Mouse (Mus musculus): ENCODE measurements around the gene Plekhg2.
A peak's percentile ranks its signal among the peaks of the same experiment; 100 is the strongest.
"Not testable (repeated sequence)": the region's sequence is repeated elsewhere in the genome, so short reads cannot be mapped to it uniquely, and the experiment has no call there.

Gene Plekhg2

DNA sequence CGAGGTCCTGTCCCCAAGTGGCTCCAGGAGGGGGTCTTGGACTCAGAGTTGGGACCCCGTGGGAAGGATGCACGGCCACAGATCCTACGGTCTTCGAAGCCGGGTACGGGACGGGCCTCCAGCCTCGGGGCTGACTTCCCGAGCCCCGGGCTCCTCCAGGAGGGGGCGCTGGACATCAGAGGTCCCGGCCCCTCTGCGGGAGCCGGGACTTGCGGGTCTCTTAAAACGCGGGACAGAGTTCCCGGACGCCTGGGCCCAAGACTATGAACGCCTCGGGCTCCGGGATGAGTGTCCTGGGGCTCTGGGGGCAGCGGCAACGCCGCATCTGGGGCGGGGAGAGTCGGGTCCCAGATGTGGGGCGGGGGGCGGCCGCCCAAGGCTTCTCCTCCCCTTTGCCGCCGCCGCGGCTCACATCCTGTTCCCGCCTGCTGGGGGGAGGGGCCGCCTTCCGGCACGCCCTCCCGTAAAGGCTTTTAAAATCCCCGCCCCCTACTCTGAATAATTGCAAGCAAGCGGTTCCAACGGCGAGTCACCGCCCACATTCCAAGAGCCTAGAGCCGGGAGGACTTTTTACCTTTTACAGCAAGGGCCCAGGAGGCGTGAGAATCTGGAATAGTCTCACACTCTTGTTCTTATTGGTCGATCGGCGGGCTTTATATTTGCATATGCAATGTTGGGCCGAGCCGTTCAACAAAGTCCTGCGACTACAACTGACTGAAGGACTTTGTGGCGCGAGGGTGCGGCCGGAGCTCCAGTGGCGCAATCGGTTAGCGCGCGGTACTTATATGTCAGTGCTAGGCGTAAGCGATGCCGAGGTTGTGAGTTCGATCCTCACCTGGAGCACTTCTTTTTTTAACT is at the start of gene Plekhg2:
Gene Plekhg2, minus strand, starts transcription at position 349 of the 858 bp plus-strand sequence.
- peak; percentile 97 for DNase-seq (ENCODE audit: low spot score)

GRCm38 (mm10) chr7:28419416-28419815 is 47.0 kb upstream of the Plekhg2 start:
- no peak for DNase-seq (ENCODE audit: low spot score)

GRCm38 (mm10) chr7:28418096-28418670 is 45.8 kb upstream of the Plekhg2 start:
- DNase-seq (ENCODE audit: low spot score) = no peak

DNA sequence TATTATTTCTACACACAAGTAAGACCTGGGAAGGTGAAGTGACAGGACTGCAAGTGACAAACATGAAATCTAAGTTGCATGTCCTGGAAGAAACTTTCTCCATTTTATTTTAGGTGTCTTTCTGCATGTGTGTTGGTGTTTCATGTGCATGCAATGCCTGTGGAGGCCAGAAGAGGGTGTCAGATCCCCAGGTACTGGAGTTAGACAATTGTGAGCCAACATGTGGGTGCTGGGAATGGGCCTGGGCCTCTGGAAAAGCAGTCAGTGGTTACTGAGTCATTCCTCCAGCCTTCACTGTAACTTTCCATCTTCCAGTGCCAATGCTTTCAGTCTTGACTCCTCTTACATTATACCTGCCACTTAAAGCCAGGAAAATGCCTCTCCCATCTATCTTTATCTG is 45.0 kb upstream of the Plekhg2 start:
- no peak for DNase-seq (ENCODE audit: low spot score)

DNA sequence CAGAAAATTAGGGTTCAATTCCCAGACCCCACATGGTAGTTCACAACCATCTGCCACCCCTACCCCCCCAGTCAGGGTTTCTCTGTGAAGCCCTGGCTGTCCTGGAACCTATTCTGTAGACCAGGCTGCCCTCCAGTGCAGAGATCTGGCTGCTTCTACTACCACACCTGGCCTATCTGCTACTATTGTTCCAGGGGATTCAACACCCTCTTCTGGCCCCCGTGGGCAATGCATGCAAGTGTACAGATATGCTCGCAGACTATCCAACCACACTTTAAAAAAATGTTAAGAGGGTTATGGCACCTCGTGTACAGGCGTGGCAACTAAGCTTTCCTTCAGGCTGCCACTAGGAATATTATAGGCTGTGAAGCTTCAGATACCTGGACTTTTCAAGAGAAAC is 40.4 kb upstream of the Plekhg2 start:
- no peak for DNase-seq (ENCODE audit: low spot score)

DNA sequence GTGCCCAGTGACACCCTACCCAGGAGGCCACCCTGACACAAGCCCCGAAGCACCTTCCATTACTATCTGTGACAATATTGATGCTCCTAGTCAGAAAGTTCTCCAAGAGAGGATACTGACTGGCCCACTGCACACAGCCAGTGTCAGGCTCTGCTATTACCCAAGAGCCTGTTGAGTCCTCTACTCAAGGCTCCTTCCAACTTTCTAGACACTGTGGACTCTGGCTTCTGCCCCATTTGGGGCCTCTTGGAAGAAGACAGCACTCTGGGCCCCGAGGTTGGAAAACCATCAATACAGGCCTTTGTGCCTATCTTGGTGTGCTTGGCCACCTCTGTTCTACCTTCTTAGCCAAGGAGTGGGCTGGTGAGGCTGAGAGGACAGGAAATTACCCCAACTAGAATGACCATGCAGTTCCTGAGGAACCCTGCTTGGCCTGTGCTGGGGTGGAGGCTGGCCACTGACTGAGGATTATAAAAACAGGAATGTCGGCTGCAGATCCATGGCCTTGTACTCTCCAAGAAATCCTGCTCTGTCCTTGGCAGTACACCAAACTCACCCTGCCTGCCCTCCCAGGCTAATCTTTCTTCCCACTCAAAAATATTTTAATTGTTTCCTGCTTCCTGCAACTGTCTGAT is 38.6 kb upstream of the Plekhg2 start:
- DNase-seq (ENCODE audit: low spot score) = no peak

GRCm38 (mm10) chr7:28401942-28402341 is 29.5 kb upstream of the Plekhg2 start:
- DNase-seq (ENCODE audit: low spot score) = no peak

GRCm38 (mm10) chr7:28401030-28401429 is 28.6 kb upstream of the Plekhg2 start:
- DNase-seq (ENCODE audit: low spot score) = no peak

DNA sequence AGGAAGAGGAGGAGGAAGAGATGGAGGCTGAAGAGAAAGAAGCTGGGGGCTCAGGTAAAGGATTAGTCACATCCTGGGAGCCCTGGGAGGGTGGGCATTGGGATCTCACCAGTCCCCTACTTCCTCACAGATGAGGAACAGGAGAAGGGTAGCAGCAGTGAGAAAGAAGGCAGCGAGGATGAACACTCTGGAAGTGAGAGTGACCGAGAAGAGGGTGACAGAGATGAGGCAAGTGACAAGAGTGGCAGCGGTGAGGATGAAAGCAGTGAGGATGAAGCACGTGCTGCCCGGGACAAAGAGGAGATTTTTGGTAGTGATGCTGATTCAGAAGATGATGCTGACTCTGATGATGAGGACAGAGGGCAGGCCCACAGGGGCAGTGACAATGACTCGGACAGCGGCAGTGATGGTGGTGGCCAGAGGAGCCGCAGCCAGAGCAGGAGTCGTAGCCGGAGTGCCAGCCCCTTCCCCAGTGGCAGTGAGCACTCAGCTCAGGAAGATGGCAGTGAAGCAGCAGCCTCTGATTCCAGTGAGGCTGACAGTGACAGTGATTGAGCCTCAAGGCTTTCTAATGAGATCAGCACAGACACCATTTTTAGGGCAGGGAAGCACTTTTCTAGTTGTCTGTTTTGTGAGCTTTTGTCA is 26.4 kb upstream of the Plekhg2 start:
- DNase-seq (ENCODE audit: low spot score) = no peak

- DNase-seq (ENCODE audit: low spot score) = no peak
Measured at GRCm38 (mm10) chr7:28398000-28398399, 25.6 kb upstream of the Plekhg2 start.

GRCm38 (mm10) chr7:28395425-28395824 is 23.0 kb upstream of the Plekhg2 start:
- no peak for DNase-seq (ENCODE audit: low spot score)

DNA sequence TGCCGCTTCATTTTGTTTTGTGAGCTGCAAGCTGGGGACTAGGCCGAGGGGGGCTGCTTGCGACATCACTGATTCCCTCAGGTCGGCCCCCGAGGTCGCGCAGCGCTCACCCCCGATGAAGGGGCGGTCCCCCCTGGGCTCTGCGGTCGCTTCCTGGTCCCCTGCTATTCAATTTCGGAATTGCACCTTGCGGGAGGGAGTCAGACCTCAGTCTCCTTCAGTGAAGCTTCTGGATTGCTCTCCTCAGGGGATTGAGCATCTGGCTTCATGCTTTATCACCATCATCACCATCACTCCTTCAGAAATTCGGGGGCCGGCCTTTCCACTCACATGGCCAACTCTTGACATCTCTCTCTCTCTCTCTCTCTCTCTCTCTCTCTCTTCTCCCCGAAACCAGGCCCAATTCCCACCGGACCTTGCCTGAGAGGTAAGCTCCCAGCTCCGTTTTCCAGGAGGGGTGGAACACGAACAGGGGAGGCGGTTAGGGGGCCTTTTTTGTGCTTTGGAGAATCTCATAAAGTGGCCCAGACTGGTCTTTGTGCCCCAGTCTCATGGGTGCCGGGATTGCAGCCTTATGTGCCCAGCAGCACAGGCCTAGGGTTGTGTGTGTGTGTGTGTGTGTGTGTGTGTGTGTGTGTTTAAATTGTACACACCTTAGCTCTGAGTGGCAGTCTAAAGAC is 21.0 kb upstream of the Plekhg2 start:
- DNase-seq (ENCODE audit: low spot score) = no peak

- peak; percentile 99 for DNase-seq (ENCODE audit: low spot score)
Measured at GRCm38 (mm10) chr7:28392429-28393271, 20.3 kb upstream of the Plekhg2 start, which contains the start of the genes Med29 and Paf1. Med29 (minus strand) TSS chr7:28392708. Paf1 (plus strand) TSS chr7:28392951.

DNA sequence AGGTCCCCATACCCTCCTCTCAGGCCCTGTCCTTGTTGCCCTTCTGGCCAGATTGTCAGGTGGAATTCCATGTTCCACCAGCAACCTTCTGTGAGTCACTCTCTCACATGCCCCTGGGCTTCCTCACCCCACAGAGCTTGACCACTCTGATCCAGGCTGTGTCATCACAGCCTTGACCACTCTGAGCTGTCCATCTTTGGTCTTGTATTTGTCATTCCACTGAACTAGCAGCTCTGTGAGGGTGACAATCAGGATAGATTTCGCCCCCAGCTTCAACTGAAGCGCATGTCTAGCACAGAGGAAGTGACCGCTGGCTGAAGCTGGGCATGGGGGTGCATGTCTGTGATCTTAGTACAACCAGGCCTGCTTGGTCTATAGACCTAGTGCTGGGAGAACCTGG is 17.9 kb upstream of the Plekhg2 start:
- DNase-seq (ENCODE audit: low spot score) = no peak

DNA sequence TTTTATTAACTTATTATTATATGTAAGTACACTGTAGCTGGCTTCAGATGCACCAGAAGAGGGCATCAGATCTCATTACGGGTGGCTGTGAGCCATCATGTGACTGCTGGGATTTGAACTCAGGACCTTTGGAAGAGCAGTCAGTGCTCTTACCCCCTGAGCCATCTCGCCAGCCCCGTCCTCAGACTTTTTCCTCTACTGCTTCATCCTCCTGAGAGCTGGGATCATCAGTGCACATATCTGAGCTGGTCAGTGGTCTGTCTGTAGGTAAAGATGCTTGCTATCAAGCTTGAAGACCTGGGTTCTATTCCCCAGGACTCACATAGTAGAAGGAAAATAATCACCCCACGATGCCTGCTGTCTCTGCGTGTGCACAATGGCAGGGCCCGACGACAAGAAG is 15.0 kb upstream of the Plekhg2 start:
- DNase-seq (ENCODE audit: low spot score) = not testable (repeated sequence)

GRCm38 (mm10) chr7:28386877-28387276 is 14.5 kb upstream of the Plekhg2 start:
- not testable (repeated sequence) for DNase-seq (ENCODE audit: low spot score)

GRCm38 (mm10) chr7:28386462-28386861 is 14.1 kb upstream of the Plekhg2 start:
- peak; percentile 78 for DNase-seq (ENCODE audit: low spot score)

- no peak for DNase-seq (ENCODE audit: low spot score)
Measured at GRCm38 (mm10) chr7:28386007-28386406, 13.6 kb upstream of the Plekhg2 start.

DNA sequence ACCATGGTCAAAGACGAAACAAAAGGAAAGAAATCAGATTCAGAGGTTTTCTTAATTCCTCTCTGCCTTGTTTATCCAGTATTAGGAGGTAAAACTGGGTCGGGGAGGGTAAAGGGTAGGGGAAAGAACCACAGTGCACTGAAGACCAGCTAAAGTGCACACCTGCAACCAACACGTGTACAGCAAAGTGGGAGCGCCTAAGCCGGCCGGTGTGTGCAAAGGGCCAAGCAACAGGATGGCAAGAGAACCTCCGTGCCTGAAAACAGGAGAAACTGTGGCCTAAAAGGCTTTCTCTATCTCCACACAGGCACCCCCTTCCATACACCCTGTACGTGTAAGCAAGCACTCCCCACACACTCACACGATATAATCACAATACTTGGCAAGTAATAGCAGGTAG is 12.8 kb upstream of the Plekhg2 start:
- no peak for DNase-seq (ENCODE audit: low spot score)

GRCm38 (mm10) chr7:28384162-28384561 is 11.8 kb upstream of the Plekhg2 start:
- no peak for DNase-seq (ENCODE audit: low spot score)

DNA sequence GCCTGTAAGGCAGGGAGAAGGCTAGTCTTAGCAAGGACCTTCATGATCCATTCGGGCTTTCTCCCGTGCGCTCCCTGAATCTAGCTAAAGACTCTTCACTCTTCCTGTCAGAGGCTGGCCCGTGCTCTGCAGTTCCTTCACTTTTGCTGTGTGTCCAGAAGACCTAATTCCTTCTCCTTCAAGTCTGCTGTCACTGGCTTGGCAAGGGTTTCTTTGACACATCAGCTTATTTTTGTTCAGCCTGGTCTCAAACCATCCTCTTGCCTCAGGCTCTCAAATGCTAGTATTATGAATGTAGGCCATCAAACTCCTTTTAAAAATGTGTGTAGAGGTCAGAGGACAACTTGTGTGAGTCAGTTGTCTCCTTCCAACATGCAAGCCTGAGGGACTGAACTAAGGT is 11.2 kb upstream of the Plekhg2 start:
- DNase-seq (ENCODE audit: low spot score) = no peak
